Mouse (Mus musculus) midbrain, embryonic 11.5 days (tissue): ENCODE results near the gene R3hdm2. TPM values are rescaled to one million over a fixed set of nuclear protein-coding genes. Genes with fewer than 3 reads are reported as not detected.

ENCODE experiments used
- ATAC-seq: fragments of 200-750 bp; cut with Nextera tagmentation; 2 replicates; pipeline ENCODE4 v1.8.0; 2017; ENCODE audit warnings: moderate TSS enrichment, moderate library complexity; ENCODE audit not compliant: low FRiP score
- DNase-seq: peaks from one replicate; pipeline ENCODE4 v3.0.0; 2015; ENCODE audit warnings: low spot score; ENCODE audit errors: missing footprints
- H3K27ac ChIP-seq: fragments of 300-500 bp; sonication (generic); 2 replicates; pipeline ENCODE4 v1.5.1; 2014; ENCODE audit warnings: low read depth, low read length
- H3K27me3 ChIP-seq: fragments of 300-500 bp; sonication (generic); 2 replicates; pipeline ENCODE4 v1.6.1; 2014; ENCODE audit warnings: mild to moderate bottlenecking, low read length, moderate library complexity, mixed read lengths; ENCODE audit not compliant: control insufficient read depth, insufficient read depth
- H3K36me3 ChIP-seq: fragments of 300-500 bp; sonication (generic); 2 replicates; pipeline ENCODE4 v1.6.1; 2014; ENCODE audit warnings: mild to moderate bottlenecking, low read length, moderate library complexity, mixed read lengths; ENCODE audit not compliant: control insufficient read depth, insufficient read depth
- H3K4me1 ChIP-seq: fragments of 300-500 bp; sonication (generic); 2 replicates; pipeline ENCODE4 v1.6.1; 2014; ENCODE audit warnings: low read length; ENCODE audit not compliant: control insufficient read depth, insufficient read depth
- H3K4me2 ChIP-seq: fragments of 300-500 bp; sonication (generic); 2 replicates; pipeline ENCODE4 v1.6.1; 2014; ENCODE audit warnings: mild to moderate bottlenecking, moderate library complexity
- H3K4me3 ChIP-seq: fragments of 300-500 bp; sonication (generic); 2 replicates; pipeline ENCODE4 v1.5.1; 2014; ENCODE audit warnings: low read depth, low read length
- H3K9ac ChIP-seq: fragments of 300-500 bp; sonication (generic); 2 replicates; pipeline ENCODE4 v1.6.1; 2014; ENCODE audit warnings: low read length
- H3K9me3 ChIP-seq: fragments of 300-500 bp; sonication (generic); 2 replicates; pipeline ENCODE4 v1.6.1; 2016; ENCODE audit warnings: low read length; ENCODE audit not compliant: control insufficient read depth
- WGBS: fragments of 180-500 bp; shearing (Covaris S2); extraction: QIAGEN DNeasy Blood & Tissue Kit; methylation state at CpG from one replicate; pipeline ENCODE4 v1.1.7; 2014; 5-methylcytosine and 5-hydroxymethylcytosine counted together
- polyA plus RNA-seq: library from polyadenylated mRNA; unstranded; fragments of >200 nt; fragmentation: Nextera tagmentation; extraction: Ambion mirVana; gene quantifications from 2 replicates; pipeline ENCODE4 v1.2.1, GENCODE M21; 2014

R3hdm2 gene
- polyA plus RNA-seq, 1 experiment from 2014 or later: 27.7 TPM

DNA sequence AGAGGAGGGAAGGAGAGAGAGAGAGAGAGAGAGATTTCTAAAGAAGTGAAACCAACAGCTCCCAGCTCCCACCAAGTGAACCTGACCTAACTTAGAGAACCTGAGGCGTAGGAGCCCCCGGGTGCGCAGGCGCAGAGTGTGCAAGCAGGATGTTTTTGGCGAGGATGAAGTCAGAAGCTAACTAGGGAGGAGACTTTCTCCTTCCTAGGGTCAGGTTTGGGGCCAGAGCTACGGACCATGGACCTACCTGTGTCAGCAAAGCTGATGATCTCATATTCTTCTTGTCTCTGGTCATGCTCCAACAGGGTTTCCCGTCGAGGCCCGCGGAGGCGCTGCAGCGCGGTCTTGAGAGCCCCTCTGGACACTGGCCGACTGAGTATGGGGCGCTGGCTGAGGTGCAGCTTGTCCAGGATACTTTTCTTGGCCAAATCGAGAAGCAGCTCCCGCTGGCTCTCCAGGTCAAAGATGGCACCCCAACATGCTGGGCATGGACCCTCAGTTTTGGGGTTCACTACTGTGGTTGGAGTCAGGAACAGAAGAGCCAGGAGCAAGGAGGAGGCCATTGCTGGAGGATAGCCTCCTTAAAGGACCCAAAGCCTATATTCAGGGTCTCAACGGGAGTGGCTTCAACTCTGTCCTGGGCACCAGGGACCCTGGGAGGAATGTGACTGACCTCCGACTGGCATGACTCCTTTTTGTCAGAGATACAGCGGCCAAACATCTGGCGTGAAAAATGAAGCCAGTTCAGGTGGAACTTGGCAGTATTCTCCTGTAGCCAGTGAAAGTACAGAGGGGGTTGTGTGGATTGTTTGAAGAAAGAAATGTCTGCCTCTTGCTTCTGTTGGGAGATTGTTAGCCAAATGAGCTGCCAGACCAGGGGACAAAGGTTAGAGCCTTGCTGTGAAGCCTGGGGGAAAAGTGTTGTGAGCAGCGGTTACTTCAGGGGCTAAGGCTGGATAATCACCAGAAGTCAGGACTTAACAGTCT, 10.0 kb upstream of the R3hdm2 start, which contains the start of gene Inhbc:
Gene Inhbc, minus strand, starts transcription at position 598 of the 987 bp plus-strand sequence.
- no peak within 1 kb of the TSS for H3K4me2 ChIP-seq
- H3K4me3 ChIP-seq: no peak within 1 kb of the TSS
- no peaks in the 10 kb centered on the region for H3K36me3 ChIP-seq
- H3K4me1 ChIP-seq: no peaks in the 10 kb centered on the region
- 74% methylated on average over 22 of the region's 22 CpGs for WGBS
- no peak for ATAC-seq
- H3K9ac ChIP-seq: no peak within 1 kb of the TSS
- H3K9me3 ChIP-seq: no peaks in the 10 kb centered on the region
- no peak within 1 kb of the TSS for H3K27ac ChIP-seq
- no peaks in the 10 kb centered on the region for H3K27me3 ChIP-seq
- DNase-seq: peak; percentile 65

- Histone ChIP-seq H3K27ac (no peak overlapping the region), H3K4me2 (no peak overlapping the region), H3K4me1 (no peaks in the 10 kb centered on the region), H3K4me3 (no peak overlapping the region), H3K36me3 (no peaks in the 10 kb centered on the region), H3K27me3 (no peaks in the 10 kb centered on the region), H3K9ac (no peak overlapping the region), H3K9me3 (no peaks in the 10 kb centered on the region)
- WGBS: 63% methylated on average over 2 of the region's 2 CpGs
- ATAC-seq (no peak), DNase-seq (no peak)
These were observed 9.1 kb upstream of the R3hdm2 start for GRCm38 (mm10) chr10:127371023-127371422.

GRCm38 (mm10) chr10:127377700-127378099, 2.4 kb upstream of the R3hdm2 start:
- Histone ChIP-seq H3K27me3 (no peaks in the 10 kb centered on the region), H3K9ac (no peak overlapping the region), H3K27ac (no peak overlapping the region), H3K4me2 (no peak overlapping the region), H3K4me3 (no peak overlapping the region), H3K4me1 (peaks cover 8% of the 10 kb centered on the region), H3K36me3 (no peaks in the 10 kb centered on the region), H3K9me3 (no peaks in the 10 kb centered on the region)
- DNase-seq (peak; percentile 45), ATAC-seq (no peak)
- 71% methylated on average over 3 of the region's 3 CpGs for WGBS

DNA sequence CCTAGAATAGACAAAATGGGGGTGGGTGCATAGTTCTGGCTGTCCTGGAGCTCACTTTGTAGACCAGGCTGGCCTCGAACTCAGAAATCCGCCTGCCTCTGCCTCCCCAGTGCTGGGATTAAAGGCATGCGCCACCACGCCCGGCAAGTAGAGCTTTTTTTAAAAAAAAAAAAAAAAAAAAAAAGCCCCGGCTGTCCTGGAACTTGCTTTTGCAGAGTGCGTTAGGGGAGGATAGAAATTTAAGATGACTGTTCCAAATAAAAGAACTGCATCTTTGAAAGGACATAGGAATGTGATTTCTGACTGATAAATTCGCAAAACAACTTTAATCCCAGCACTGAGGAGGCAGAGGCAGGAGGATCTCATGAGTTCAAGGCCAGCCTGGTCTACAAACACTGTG, 473 bp upstream of the R3hdm2 start:
- Histone ChIP-seq H3K27ac (peak overlapping the region; percentile 79; the same call in 1 of the 2 replicates), H3K9ac (peak overlapping the region; percentile 86; the same call in 1 of the 2 replicates), H3K27me3 (no peaks in the 10 kb centered on the region), H3K36me3 (no peaks in the 10 kb centered on the region), H3K9me3 (no peaks in the 10 kb centered on the region), H3K4me3 (peak overlapping the region; percentile 61), H3K4me1 (peaks cover 8% of the 10 kb centered on the region), H3K4me2 (peak overlapping the region; percentile 56)
- WGBS: 87% methylated on average over 8 of the region's 8 CpGs
- no peak for ATAC-seq
- peak; percentile 28 for DNase-seq

DNA sequence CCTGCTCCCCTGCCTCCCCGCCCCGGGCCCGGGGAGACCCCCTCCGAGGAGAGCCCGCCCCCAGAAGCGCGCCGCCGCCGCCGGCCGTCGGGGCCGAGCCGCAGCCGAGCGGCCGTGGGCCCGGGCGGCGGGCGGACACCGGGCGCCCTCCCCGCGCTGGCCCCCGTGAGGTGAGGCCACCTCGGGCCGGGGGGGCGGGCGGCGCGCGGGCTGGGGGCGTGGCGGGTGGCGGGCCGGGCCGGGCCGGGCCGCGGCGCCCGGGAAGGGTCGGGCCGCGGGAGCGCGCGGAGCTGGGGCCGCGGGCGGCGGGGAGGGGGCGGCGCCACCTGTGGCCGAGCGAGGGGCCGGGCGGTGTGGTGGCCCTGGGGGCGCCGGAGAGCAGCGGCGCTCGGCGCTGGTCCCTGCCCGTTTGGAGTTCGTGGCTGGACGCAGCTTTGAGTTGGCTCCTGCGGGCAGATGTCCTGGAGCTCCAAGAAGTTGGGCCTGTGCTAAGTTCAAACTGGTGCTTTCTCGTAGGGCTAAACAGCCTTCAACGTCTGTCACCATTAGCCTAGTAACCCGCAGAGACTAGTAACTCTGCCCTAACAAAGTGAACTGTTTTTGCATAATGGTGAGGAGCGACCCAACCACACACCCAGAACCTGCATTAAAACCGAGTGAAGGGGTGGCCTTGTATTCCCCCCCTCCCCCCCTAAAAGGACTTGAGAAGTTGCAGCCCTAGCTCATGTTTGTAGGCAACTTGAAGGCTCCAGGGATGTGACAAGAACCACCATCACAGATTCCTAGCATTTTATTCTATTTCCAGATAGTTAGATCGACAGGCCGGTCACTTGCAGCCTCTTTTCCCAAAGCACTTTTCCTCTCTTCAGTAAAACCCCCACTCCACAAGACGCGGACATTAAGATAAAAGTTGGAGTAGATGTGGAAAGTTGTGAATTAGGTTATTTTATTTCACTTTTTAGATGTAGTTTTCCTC, 928 bp downstream of the R3hdm2 start:
- H3K4me3 ChIP-seq: peak overlapping the region; percentile 61
- peak overlapping the region; percentile 86 for H3K9ac ChIP-seq
- peak; percentile 97 for DNase-seq
- H3K27ac ChIP-seq: peak overlapping the region; percentile 79
- 2% methylated on average over 32 of the region's 79 CpGs for WGBS
- peak overlapping the region; percentile 56 for H3K4me2 ChIP-seq
- no peaks in the 10 kb centered on the region for H3K9me3 ChIP-seq
- peak; percentile 86 for ATAC-seq
- H3K4me1 ChIP-seq: peaks cover 8% of the 10 kb centered on the region
- no peaks in the 10 kb centered on the region for H3K36me3 ChIP-seq
- H3K27me3 ChIP-seq: no peaks in the 10 kb centered on the region

- DNase-seq (no peak), ATAC-seq (no peak)
- H3K9ac ChIP-seq: peak overlapping the region; percentile 86
- H3K4me1 ChIP-seq: peaks cover 8% of the 10 kb centered on the region
- no peaks in the 10 kb centered on the region for H3K9me3 ChIP-seq
- peak overlapping the region; percentile 61 for H3K4me3 ChIP-seq
- WGBS: 54% methylated on average over 2 of the region's 2 CpGs
- H3K27me3 ChIP-seq: no peaks in the 10 kb centered on the region
- H3K36me3 ChIP-seq: no peaks in the 10 kb centered on the region
- peak overlapping the region; percentile 56 for H3K4me2 ChIP-seq
- H3K27ac ChIP-seq: no peak overlapping the region
These were observed 1.6 kb downstream of the R3hdm2 start for GRCm38 (mm10) chr10:127381743-127382134.

GRCm38 (mm10) chr10:127391774-127392173, 11.6 kb downstream of the R3hdm2 start:
- ATAC-seq (no peak), DNase-seq (no peak)
- H3K27ac ChIP-seq: no peak overlapping the region
- no peaks in the 10 kb centered on the region for H3K4me1 ChIP-seq
- H3K9me3 ChIP-seq: no peaks in the 10 kb centered on the region
- H3K4me3 ChIP-seq: no peak overlapping the region
- peaks cover 3% of the 10 kb centered on the region; the same call in 1 of the 2 replicates for H3K36me3 ChIP-seq
- no peak overlapping the region for H3K9ac ChIP-seq
- H3K4me2 ChIP-seq: no peak overlapping the region
- H3K27me3 ChIP-seq: no peaks in the 10 kb centered on the region
- WGBS: 79% methylated on average over 6 of the region's 6 CpGs

GRCm38 (mm10) chr10:127404701-127405100, 24.6 kb downstream of the R3hdm2 start:
- Histone ChIP-seq H3K27me3 (no peaks in the 10 kb centered on the region), H3K4me2 (no peak overlapping the region), H3K27ac (no peak overlapping the region), H3K9me3 (no peaks in the 10 kb centered on the region), H3K36me3 (peaks cover 9% of the 10 kb centered on the region; the same call in 1 of the 2 replicates), H3K4me3 (no peak overlapping the region), H3K4me1 (no peaks in the 10 kb centered on the region), H3K9ac (no peak overlapping the region)
- 89% methylated on average over 3 of the region's 3 CpGs for WGBS
- ATAC-seq (no peak), DNase-seq (no peak)
